Mouse (Mus musculus): ENCODE results near the gene Sorbs1. TPM values are rescaled to one million over a fixed set of nuclear protein-coding genes. Genes with fewer than 3 reads are reported as not detected.

The Sorbs1 gene
- total and polyA plus RNA-seq, 3 experiments: 2.1 to 6.2 (median 3.6) TPM

DNA sequence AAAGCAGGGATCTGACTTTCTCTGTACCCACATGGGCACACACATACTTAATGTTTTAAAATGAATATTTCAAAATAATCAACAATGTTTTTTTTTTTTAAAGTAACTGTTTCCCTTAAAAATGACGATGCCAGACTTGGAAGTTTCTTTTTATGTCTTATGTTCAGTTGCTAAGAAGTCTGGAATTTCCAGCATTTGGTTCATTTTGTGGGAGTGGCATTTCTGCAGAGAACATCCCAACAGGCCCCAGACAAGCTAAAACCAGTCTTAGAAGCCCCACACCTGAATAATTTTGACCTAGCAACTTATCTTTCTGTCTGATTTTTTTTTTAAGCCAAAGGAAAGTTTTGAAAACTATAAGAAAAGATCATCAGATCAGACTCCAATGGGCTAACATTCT lies 258.0 kb downstream of the Sorbs1 start:
- Histone ChIP-seq H3K27me3 (replicated peaks) (no peaks in the 10 kb centered on the region), H3K9ac (ENCODE audit: insufficient read depth, low read depth) (no peak overlapping the region), H3K9me3 (replicated peaks; ENCODE audit: low read length) (no peaks in the 10 kb centered on the region), H3K36me3 (replicated peaks in 1 of 2; ENCODE audit: control insufficient read depth in 1 of 2, insufficient read depth in 1 of 2, low read length in 1 of 2) (peaks cover 0 to 8% of the 10 kb centered on the region in 2 experiments), H3K4me2 (ENCODE audit: insufficient read depth, low read depth, poor library complexity, severe bottlenecking) (no peak overlapping the region), H3K4me3 (replicated peaks in 1 of 3; ENCODE audit: low read depth in 2 of 3, low read length in 2 of 3, poor library complexity in 1 of 3) (no peak overlapping the region), H3K79me2 (replicated peaks; ENCODE audit: control insufficient read depth, extremely low read depth, insufficient read depth, poor library complexity, severe bottlenecking) (no peaks in the 10 kb centered on the region), H3K27ac (ENCODE audit: insufficient read depth, low read depth) (no peak overlapping the region), H3K4me1 (ENCODE audit: control insufficient read depth in 1 of 2, insufficient read depth in 2 of 2) (peaks cover 13 to 28% of the 10 kb centered on the region in 2 experiments)
- in situ Hi-C loops (cut with MboI; ENCODE audit: low pct_ligation_motif_present, low pct_unique_long_range_greater_than_20kb, low sequenced_read_pairs): no loop called here
- DNase-seq (ENCODE audit: extremely low read depth): no peak
- TF ChIP-seq SIN3A (IDR thresholded peaks at IDR 0.05; ENCODE audit: low read length): no peak
- no peak for TF ChIP-seq POLR2A (IDR thresholded peaks at IDR 0.05; ENCODE audit: low read depth, low read length)
- no peak for TF ChIP-seq TCF12 (IDR thresholded peaks at IDR 0.05; ENCODE audit: low read depth, low read length)
- no peak for TF ChIP-seq ETS1 (conservative IDR thresholded peaks at IDR 0.05; ENCODE audit: low read depth, low read length)
- TF ChIP-seq USF1 (IDR thresholded peaks at IDR 0.05; ENCODE audit: low read depth, low read length): no peak
- no peak for TF ChIP-seq MYC (IDR thresholded peaks at IDR 0.05; ENCODE audit: low read depth, low read length)
- no peak for TF ChIP-seq RAD21 (IDR thresholded peaks at IDR 0.05; ENCODE audit: low read depth, low read length)
- no peak for TF ChIP-seq TBP (conservative IDR thresholded peaks at IDR 0.05; ENCODE audit: low read depth, low read length)
- TF ChIP-seq ZKSCAN1 (IDR thresholded peaks at IDR 0.05; ENCODE audit: borderline replicate concordance, low read depth, low read length): no peak
- no peak for TF ChIP-seq E2F4 (IDR thresholded peaks at IDR 0.05; ENCODE audit: insufficient replicate concordance, low read depth, low read length)
- TF ChIP-seq MAZ (IDR thresholded peaks at IDR 0.05; ENCODE audit: low read depth, low read length): no peak
- TF ChIP-seq KAT2A (IDR thresholded peaks at IDR 0.05; ENCODE audit: insufficient replicate concordance, low read length): no peak
- dilution Hi-C loops (cut with MboI; ENCODE audit: extremely low pct_ligation_motif_present, extremely low pct_unique_long_range_greater_than_20kb, low sequenced_read_pairs): no loop called here

DNA sequence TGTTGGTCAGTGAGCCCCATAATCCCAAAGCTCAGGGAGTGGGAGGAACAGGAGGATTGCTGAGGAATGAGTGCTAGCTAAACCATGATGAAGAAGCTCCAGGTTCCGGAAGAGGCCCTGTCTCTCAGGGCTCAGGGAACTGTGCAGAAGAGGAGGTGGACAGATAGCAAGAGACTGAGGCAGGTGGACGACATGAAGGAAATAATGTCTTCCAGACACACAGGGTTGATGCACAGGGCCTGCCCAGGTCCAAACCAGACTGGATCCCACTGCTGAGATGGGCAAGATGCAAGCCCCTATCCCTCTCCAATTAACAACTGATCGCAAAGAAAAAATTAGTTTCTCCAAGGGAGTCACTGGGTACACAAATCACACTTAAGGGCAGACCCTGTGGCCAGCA lies 258.8 kb downstream of the Sorbs1 start:
- Histone ChIP-seq H3K4me2 (ENCODE audit: insufficient read depth, low read depth, poor library complexity, severe bottlenecking) (no peak overlapping the region), H3K27me3 (replicated peaks) (no peaks in the 10 kb centered on the region), H3K9me3 (replicated peaks; ENCODE audit: low read length) (no peaks in the 10 kb centered on the region), H3K4me1 (ENCODE audit: control insufficient read depth in 1 of 2, insufficient read depth in 2 of 2) (peaks cover 13 to 28% of the 10 kb centered on the region in 2 experiments), H3K9ac (ENCODE audit: insufficient read depth, low read depth) (no peak overlapping the region), H3K4me3 (replicated peaks in 1 of 3; ENCODE audit: low read depth in 2 of 3, low read length in 2 of 3, poor library complexity in 1 of 3) (no peak overlapping the region), H3K36me3 (replicated peaks in 1 of 2; ENCODE audit: control insufficient read depth in 1 of 2, insufficient read depth in 1 of 2, low read length in 1 of 2) (peaks cover 0 to 14% of the 10 kb centered on the region in 2 experiments), H3K27ac (ENCODE audit: insufficient read depth, low read depth) (no peak overlapping the region), H3K79me2 (replicated peaks; ENCODE audit: control insufficient read depth, extremely low read depth, insufficient read depth, poor library complexity, severe bottlenecking) (no peaks in the 10 kb centered on the region)
- no peak for DNase-seq (ENCODE audit: extremely low read depth)
- dilution Hi-C loops (cut with MboI; ENCODE audit: extremely low pct_ligation_motif_present, extremely low pct_unique_long_range_greater_than_20kb, low sequenced_read_pairs): no loop called here
- no peak for TF ChIP-seq ZC3H11A (IDR thresholded peaks at IDR 0.05; ENCODE audit: low read depth, low read length)
- no peak for TF ChIP-seq TCF12 (IDR thresholded peaks at IDR 0.05; ENCODE audit: low read depth, low read length)
- TF ChIP-seq CTCF (conservative IDR thresholded peaks at IDR 0.05 in 1 of 2, IDR thresholded peaks at IDR 0.05 in 1 of 2; ENCODE audit: low read depth in 2 of 2, low read length in 2 of 2): no peak
- TF ChIP-seq SIN3A (IDR thresholded peaks at IDR 0.05; ENCODE audit: low read length): no peak
- no peak for TF ChIP-seq ZNF384 (IDR thresholded peaks at IDR 0.05; ENCODE audit: low read depth, low read length)
- no peak for TF ChIP-seq USF1 (IDR thresholded peaks at IDR 0.05; ENCODE audit: low read depth, low read length)
- no peak for TF ChIP-seq TBP (conservative IDR thresholded peaks at IDR 0.05; ENCODE audit: low read depth, low read length)
- no peak for TF ChIP-seq BHLHE40 (IDR thresholded peaks at IDR 0.05; ENCODE audit: low read depth, low read length)
- TF ChIP-seq SMC3 (IDR thresholded peaks at IDR 0.05; ENCODE audit: low read depth, low read length): no peak
- TF ChIP-seq UBTF (IDR thresholded peaks at IDR 0.05; ENCODE audit: low read depth, low read length): no peak
- TF ChIP-seq RCOR1 (conservative IDR thresholded peaks at IDR 0.05; ENCODE audit: low read depth, low read length): no peak
- no peak for TF ChIP-seq EP300 (IDR thresholded peaks at IDR 0.05; ENCODE audit: low read length)
- no peak for TF ChIP-seq ZKSCAN1 (IDR thresholded peaks at IDR 0.05; ENCODE audit: borderline replicate concordance, low read depth, low read length)
- no peak for TF ChIP-seq MEF2A (IDR thresholded peaks at IDR 0.05; ENCODE audit: borderline replicate concordance, low read depth, low read length)
- no peak for TF ChIP-seq CHD2 (IDR thresholded peaks at IDR 0.05; ENCODE audit: low read length)
- TF ChIP-seq ZMIZ1 (IDR thresholded peaks at IDR 0.05; ENCODE audit: low read depth, low read length): no peak
- TF ChIP-seq E2F4 (IDR thresholded peaks at IDR 0.05; ENCODE audit: insufficient replicate concordance, low read depth, low read length): no peak
- TF ChIP-seq POLR2A (IDR thresholded peaks at IDR 0.05; ENCODE audit: low read depth, low read length): no peak
- in situ Hi-C loops (cut with MboI; ENCODE audit: low pct_ligation_motif_present, low pct_unique_long_range_greater_than_20kb, low sequenced_read_pairs): no loop called here

All from CH12.LX (cell line).